Comparison of ENCODE assay signal across 7 mouse cellular contexts in the genomic region with DNA sequence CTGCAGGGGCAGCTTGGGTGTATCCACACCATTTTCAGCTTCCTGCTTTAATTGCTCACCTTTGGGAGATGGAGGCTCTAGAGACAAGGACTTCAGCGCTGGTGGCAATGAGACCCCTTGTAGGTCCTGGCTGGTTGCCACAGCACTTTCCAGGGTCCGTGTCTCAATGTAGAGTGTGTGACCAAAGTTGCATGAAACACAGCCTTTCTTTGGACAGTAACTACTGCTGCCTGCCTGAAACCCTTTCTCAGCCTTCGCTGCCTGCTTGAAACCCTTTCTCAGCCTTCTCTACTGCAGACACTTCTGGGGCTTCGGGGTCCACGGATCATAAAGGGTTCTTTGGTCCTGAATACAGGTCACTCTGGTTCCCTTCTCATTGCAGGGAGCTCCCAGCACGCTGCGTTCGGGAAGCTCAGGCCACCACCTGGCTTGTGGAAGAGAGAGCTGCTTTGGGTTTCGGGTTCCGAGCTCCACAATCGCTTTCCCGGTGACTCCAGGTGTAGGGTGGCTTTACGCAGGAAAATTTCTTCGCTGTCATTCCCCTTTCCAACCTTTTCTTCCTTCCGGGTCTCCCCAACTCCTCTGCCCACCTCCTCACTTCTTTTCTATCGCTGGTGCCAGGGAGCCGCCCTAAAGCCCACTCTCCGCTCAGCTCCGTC. TPM values are rescaled to one million over a fixed set of nuclear protein-coding genes. Genes with fewer than 3 reads are reported as not detected.
DNase-seq lines count a peak whose midpoint lies in the region; ATAC-seq and TF ChIP-seq lines count a peak whose summit lies in the region.

No protein-coding gene starts in this region.

- no peaks in the 10 kb centered on the region for H3K9me3 ChIP-seq in ES-Bruce4 (replicated peaks; ENCODE audit: control insufficient read depth, insufficient read depth, low read length, poor library complexity, severe bottlenecking)
- no peaks in the 10 kb centered on the region for H3K9me3 ChIP-seq in heart, postnatal 0 days (replicated peaks; ENCODE audit: control insufficient read depth, low read length)
- H3K9me3 ChIP-seq in liver, embryonic 16.5 days (replicated peaks; ENCODE audit: control insufficient read depth, low read length): no peaks in the 10 kb centered on the region

- no peak for TF ChIP-seq POLR2A in ES-Bruce4 (IDR thresholded peaks at IDR 0.05; ENCODE audit: insufficient read depth, low read length)
- no peak for TF ChIP-seq POLR2A in cerebellum, adult 2 months (IDR thresholded peaks at IDR 0.05; ENCODE audit: borderline replicate concordance, insufficient read depth, low read length)
- TF ChIP-seq POLR2A in olfactory bulb, adult 2 months (IDR thresholded peaks at IDR 0.05; ENCODE audit: insufficient read depth, low read depth, low read length): no peak

- under 1% methylated on average over 19 of the region's 19 CpGs for WGBS in cerebellum, adult 2 months
- WGBS in heart, postnatal 0 days: 1% methylated on average over 19 of the region's 19 CpGs
- under 1% methylated on average over 19 of the region's 19 CpGs for WGBS in liver, embryonic 16.5 days (ENCODE audit: insufficient replicate concordance)
- under 1% methylated on average over 19 of the region's 19 CpGs for WGBS in olfactory bulb, adult 2 months

- peak; percentile 15 for ATAC-seq in heart, postnatal 0 days (ENCODE audit: insufficient read depth, low read depth)
- no peak for ATAC-seq in liver, embryonic 16.5 days (ENCODE audit: low read depth)

- TF ChIP-seq EP300 in ES-Bruce4 (IDR thresholded peaks at IDR 0.05; ENCODE audit: insufficient read depth, low read depth, low read length): no peak
- no peak for TF ChIP-seq EP300 in heart, postnatal 0 days (IDR thresholded peaks at IDR 0.05; ENCODE audit: low read depth)

- TF ChIP-seq CTCF in left cerebral cortex, adult 2 months (IDR thresholded peaks at IDR 0.05): no peak
- TF ChIP-seq CTCF in ES-Bruce4 (IDR thresholded peaks at IDR 0.05; ENCODE audit: low read depth, low read length): no peak
- TF ChIP-seq CTCF in cerebellum, adult 2 months (IDR thresholded peaks at IDR 0.05; ENCODE audit: borderline replicate concordance, insufficient read depth, low read depth, low read length): no peak
- TF ChIP-seq CTCF in heart, postnatal 0 days (IDR thresholded peaks at IDR 0.05; ENCODE audit: low read depth): no peak
- TF ChIP-seq CTCF in olfactory bulb, adult 2 months (IDR thresholded peaks at IDR 0.05; ENCODE audit: insufficient read depth, low read depth, low read length): no peak

- peak overlapping the region; percentile 89 for H3K27ac ChIP-seq in left cerebral cortex, adult 2 months
- H3K27ac ChIP-seq in ES-Bruce4 (ENCODE audit: insufficient read depth, low read length): no peak overlapping the region
- peak overlapping the region; percentile 31 for H3K27ac ChIP-seq in cerebellum, adult 2 months (ENCODE audit: insufficient read depth, low read length)
- H3K27ac ChIP-seq in heart, postnatal 0 days (ENCODE audit: low read depth): peak overlapping the region; percentile 90
- peak overlapping the region; percentile 89 for H3K27ac ChIP-seq in liver, embryonic 16.5 days (ENCODE audit: low read length)
- peak overlapping the region; percentile 44 for H3K27ac ChIP-seq in olfactory bulb, adult 2 months (ENCODE audit: insufficient read depth, low read depth, low read length)

- no peaks in the 10 kb centered on the region for H3K36me3 ChIP-seq in ES-Bruce4 (ENCODE audit: control insufficient read depth, insufficient read depth, low read length, poor library complexity, severe bottlenecking)
- no peaks in the 10 kb centered on the region for H3K36me3 ChIP-seq in heart, postnatal 0 days (replicated peaks; ENCODE audit: control insufficient read depth, insufficient read depth, low read length)
- no peaks in the 10 kb centered on the region for H3K36me3 ChIP-seq in liver, embryonic 16.5 days (ENCODE audit: control insufficient read depth, insufficient read depth)

- peak overlapping the region; percentile 59 for H3K9ac ChIP-seq in ES-Bruce4 (ENCODE audit: low read depth, poor library complexity, severe bottlenecking)
- H3K9ac ChIP-seq in heart, postnatal 0 days (replicated peaks; ENCODE audit: low read depth, low read length): peak overlapping the region; percentile 73
- H3K9ac ChIP-seq in liver, embryonic 16.5 days (ENCODE audit: low read depth, low read length): peak overlapping the region; percentile 100

- H3K4me2 ChIP-seq in heart, postnatal 0 days (ENCODE audit: low read depth, low read length): peak overlapping the region; percentile 82
- peak overlapping the region; percentile 98 for H3K4me2 ChIP-seq in liver, embryonic 16.5 days (ENCODE audit: low read depth, low read length)

- intact Hi-C loops in left cerebral cortex, adult 2 months (cut with DNase I): loop anchor here (1.0 to 10.0 kb wide), 2 partner anchors 101 to 236 kb away; a partner anchor contains a TSS

- H3K4me3 ChIP-seq in left cerebral cortex, adult 2 months: peak overlapping the region; percentile 74
- peak overlapping the region; percentile 80 for H3K4me3 ChIP-seq in ES-Bruce4 (ENCODE audit: low read depth, low read length)
- peak overlapping the region; percentile 79 for H3K4me3 ChIP-seq in cerebellum, adult 2 months (replicated peaks; ENCODE audit: insufficient read depth, low read depth, low read length)
- peak overlapping the region; percentile 81 for H3K4me3 ChIP-seq in heart, postnatal 0 days (ENCODE audit: low read depth, low read length)
- H3K4me3 ChIP-seq in liver, embryonic 16.5 days (ENCODE audit: low read depth, low read length): peak overlapping the region; percentile 99
- H3K4me3 ChIP-seq in olfactory bulb, adult 2 months (ENCODE audit: insufficient read depth, low read depth, low read length): peak overlapping the region; percentile 89

- no peaks in the 10 kb centered on the region for H3K27me3 ChIP-seq in ES-Bruce4 (ENCODE audit: control insufficient read depth, insufficient read depth, low read length, poor library complexity, severe bottlenecking)
- H3K27me3 ChIP-seq in cerebellum, adult 2 months (ENCODE audit: control insufficient read depth, insufficient read depth, low read length): no peaks in the 10 kb centered on the region
- no peaks in the 10 kb centered on the region for H3K27me3 ChIP-seq in heart, postnatal 0 days (ENCODE audit: control insufficient read depth, insufficient read depth, low read length)
- H3K27me3 ChIP-seq in liver, embryonic 16.5 days (ENCODE audit: control insufficient read depth, insufficient read depth, low read depth, low read length): no peaks in the 10 kb centered on the region

- DNase-seq in left cerebral cortex, adult 2 months (ENCODE audit: extremely low spot score in 1 of 2, low spot score in 2 of 2): peak; percentile 12 to 22
- DNase-seq in left cerebral cortex, adult 18-20 months (ENCODE audit: low spot score in 2 of 2): no peak
- no peak for DNase-seq in cerebellum, adult 2 months
- no peak for DNase-seq in heart, postnatal 0 days (ENCODE audit: low spot score)

- no peaks in the 10 kb centered on the region for H3K4me1 ChIP-seq in ES-Bruce4 (ENCODE audit: control insufficient read depth, insufficient read depth, low read length)
- H3K4me1 ChIP-seq in cerebellum, adult 2 months (ENCODE audit: control insufficient read depth, insufficient read depth, low read length): no peaks in the 10 kb centered on the region
- H3K4me1 ChIP-seq in heart, postnatal 0 days (ENCODE audit: control insufficient read depth, insufficient read depth): peaks cover 7% of the 10 kb centered on the region
- peaks cover 19% of the 10 kb centered on the region for H3K4me1 ChIP-seq in liver, embryonic 16.5 days (ENCODE audit: control insufficient read depth, low read depth, low read length)
- H3K4me1 ChIP-seq in olfactory bulb, adult 2 months (ENCODE audit: control insufficient read depth, insufficient read depth, low read length): peaks cover 5% of the 10 kb centered on the region

RNA-seq across cellular contexts. Expression of a gene that starts 0.6 kb away (rescaled TPM):
- 10 to 100 TPM; 90.1 to 92.4 TPM for total RNA-seq in left cerebral cortex, adult 2 months (2021)
- total RNA-seq in left cerebral cortex, adult 18-20 months (2021): 10 to 100 TPM; 78.9 to 80.3 TPM
- polyA plus RNA-seq in ES-Bruce4 (2011; ENCODE audit: insufficient read depth, insufficient read length, low read depth, missing spikeins): 42.1 and 42.3 TPM in 2 replicates
- 45.4 and 52.1 TPM in 2 replicates for polyA plus RNA-seq in cerebellum, adult 2 months (2012; rRNA removed)
- 16.1 and 16.9 TPM in 2 replicates for total RNA-seq in heart, postnatal 0 days (2014; rRNA removed; ENCODE audit: low replicate concordance)
- polyA plus RNA-seq in heart, postnatal 0 days (2015; fragmentation: Nextera tagmentation; extraction: Ambion mirVana): 2.3 and 2.5 TPM in 2 replicates
- polyA plus RNA-seq in liver, embryonic 16.5 days (2015; fragmentation: Nextera tagmentation; extraction: Ambion mirVana): 4.4 and 4.9 TPM in 2 replicates
- polyA plus RNA-seq in olfactory bulb, adult 2 months (2012; ENCODE audit: insufficient read depth, insufficient read length, low replicate concordance, missing spikeins): 45.7 TPM in 1 of 2 replicates, not detected in the other

Comparison
In these comparisons a context has a peak if more than half of its experiments do, and no peak if none do; other contexts are left out.
1. DNase-seq: peak in left cerebral cortex, adult 2 months (2 of 2); none in left cerebral cortex, adult 18-20 months (0 of 2), cerebellum, adult 2 months (0 of 2) and heart, postnatal 0 days (single experiment).
2. Peak in every context shown above with its lines, with median percentiles within 50 percentile points of each other: H3K4me3 ChIP-seq and H3K9ac ChIP-seq.